Mouse (Mus musculus) spleen, adult 2 months (tissue): ENCODE measurements around the gene Ociad2. TPM values are rescaled to one million over a fixed set of nuclear protein-coding genes. Genes with fewer than 3 reads are reported as not detected.
A peak's percentile ranks its signal among the peaks of the same experiment; 100 is the strongest.

Source experiments
- DNase-seq, 2 experiments: peaks; one replicate each; pipeline versions ENCODE4 v3.0.0 to v3.0.0-alpha.2; 2012 to 2021; ENCODE audit warnings: low spot score in 2 of 2, low read depth in 1 of 2
- H3K27ac ChIP-seq: fragments of 200-500 bp; 2 replicates; pipeline ENCODE4 v1.5.1; 2012; ENCODE audit warnings: low read length, inconsistent platforms; ENCODE audit not compliant: insufficient read depth
- H3K27me3 ChIP-seq: fragments of 200-500 bp; 2 replicates; pipeline ENCODE4 v1.6.1; 2012; ENCODE audit warnings: mild to moderate bottlenecking, moderate library complexity, low read length, inconsistent platforms; ENCODE audit not compliant: control insufficient read depth, insufficient read depth
- H3K36me3 ChIP-seq: fragments of 200-500 bp; 2 replicates; pipeline ENCODE4 v1.6.1; 2012; ENCODE audit warnings: mild to moderate bottlenecking, low read length, inconsistent platforms; ENCODE audit not compliant: control insufficient read depth, insufficient read depth
- H3K4me1 ChIP-seq: fragments of 200-500 bp; 2 replicates; pipeline ENCODE4 v1.6.1; 2011; ENCODE audit warnings: inconsistent platforms; ENCODE audit not compliant: control insufficient read depth, insufficient read depth, insufficient read length
- H3K4me3 ChIP-seq: fragments of 200-500 bp; 2 replicates; pipeline ENCODE4 v1.5.1; 2011; ENCODE audit warnings: mild to moderate bottlenecking, inconsistent platforms; ENCODE audit not compliant: insufficient read depth, insufficient read length; ENCODE audit errors: extremely low read depth
- CTCF ChIP-seq: fragments of 200-500 bp; IDR thresholded peaks from 2 replicates; pipeline ENCODE4 v1.5.1; 2011; ENCODE audit warnings: mild to moderate bottlenecking, inconsistent platforms; ENCODE audit not compliant: insufficient read depth, insufficient read length, insufficient replicate concordance; ENCODE audit errors: extremely low read depth
- POLR2A ChIP-seq: fragments of 200-500 bp; IDR thresholded peaks from 2 replicates; pipeline ENCODE4 v1.6.1; 2011; ENCODE audit warnings: low read depth, low read length, inconsistent platforms
- WGBS: fragments of 180-500 bp; shearing (Covaris S2); methylation state at CpG from one replicate; pipeline ENCODE4 v1.1.7; 2018; 5-methylcytosine and 5-hydroxymethylcytosine counted together
- polyA plus RNA-seq: library from polyadenylated mRNA; depleted of rRNA; stranded (reverse); fragments of >200 nt; gene quantifications from 2 replicates; pipeline ENCODE4 v1.2.3, GENCODE M21; 2012

Gene Ociad2
- polyA plus RNA-seq, 1 experiment: 0.05 TPM

GRCm38 (mm10) chr5:73293458-73293827 lies 47.4 kb downstream of the Ociad2 start:
- Histone ChIP-seq H3K27ac (no peak overlapping the region), H3K4me1 (peaks cover 2% of the 10 kb centered on the region; the same call in 1 of the 2 replicates), H3K27me3 (no peaks in the 10 kb centered on the region), H3K36me3 (peaks cover 12% of the 10 kb centered on the region), H3K4me3 (peak overlapping the region; percentile 97)
- no peak for TF ChIP-seq CTCF
- TF ChIP-seq POLR2A: no peak
- 3% methylated on average over 8 of the region's 8 CpGs for WGBS
- no peak for DNase-seq

GRCm38 (mm10) chr5:73292502-73293457 lies 48.0 kb downstream of the Ociad2 start, which contains the start of gene Ociad1:
TSS of gene Ociad1 (plus strand) at chr5:73292784.
- Histone ChIP-seq H3K27ac (peak within 1 kb of the TSS; percentile 93), H3K4me1 (peaks cover 2% of the 10 kb centered on the region; the same call in 1 of the 2 replicates), H3K4me3 (peak within 1 kb of the TSS; percentile 97), H3K36me3 (peaks cover 10% of the 10 kb centered on the region), H3K27me3 (no peaks in the 10 kb centered on the region)
- TF ChIP-seq CTCF (no peak), POLR2A (peak; percentile 86)
- peak; percentile 92 to 95 for DNase-seq
- 1% methylated on average over 58 of the region's 58 CpGs for WGBS

GRCm38 (mm10) chr5:73289900-73290299 lies 50.9 kb downstream of the Ociad2 start:
- no peak overlapping the region for H3K27ac ChIP-seq
- no peak overlapping the region for H3K4me3 ChIP-seq
- TF ChIP-seq CTCF (no peak), POLR2A (no peak)
- peaks cover 4% of the 10 kb centered on the region; the same call in 1 of the 2 replicates for H3K4me1 ChIP-seq
- H3K36me3 ChIP-seq: peaks cover 2% of the 10 kb centered on the region
- H3K27me3 ChIP-seq: no peaks in the 10 kb centered on the region
- 46% methylated on average over 2 of the region's 2 CpGs for WGBS
- DNase-seq: no peak

GRCm38 (mm10) chr5:73286603-73287002 lies 54.2 kb downstream of the Ociad2 start:
- Histone ChIP-seq H3K4me1 (peaks cover 2% of the 10 kb centered on the region; the same call in 1 of the 2 replicates), H3K27me3 (no peaks in the 10 kb centered on the region), H3K27ac (no peak overlapping the region), H3K36me3 (no peaks in the 10 kb centered on the region), H3K4me3 (no peak overlapping the region)
- 26% methylated on average over 5 of the region's 5 CpGs for WGBS
- DNase-seq: peak in 1 of 2 experiments; percentile 7
- TF ChIP-seq POLR2A (no peak), CTCF (no peak)

GRCm38 (mm10) chr5:73285470-73285978 lies 55.3 kb downstream of the Ociad2 start:
- DNase-seq: no peak

GRCm38 (mm10) chr5:73284046-73284445 lies 56.8 kb downstream of the Ociad2 start:
- Histone ChIP-seq H3K4me1 (peaks cover 2% of the 10 kb centered on the region; the same call in 1 of the 2 replicates), H3K4me3 (no peak overlapping the region), H3K27ac (no peak overlapping the region), H3K27me3 (no peaks in the 10 kb centered on the region), H3K36me3 (no peaks in the 10 kb centered on the region)
- TF ChIP-seq POLR2A (no peak), CTCF (no peak)
- DNase-seq: no peak

More at GRCm38 (mm10) chr5:73285470-73285978, 55.3 kb downstream of the Ociad2 start:
- WGBS: 84% methylated on average over 3 of the region's 3 CpGs
- no peaks in the 10 kb centered on the region for H3K36me3 ChIP-seq
- TF ChIP-seq CTCF (no peak), POLR2A (no peak)
- no peak overlapping the region for H3K27ac ChIP-seq
- no peaks in the 10 kb centered on the region for H3K27me3 ChIP-seq
- H3K4me3 ChIP-seq: no peak overlapping the region
- peaks cover 2% of the 10 kb centered on the region; the same call in 1 of the 2 replicates for H3K4me1 ChIP-seq
